Mouse (Mus musculus): ENCODE results near the gene Dennd1a.
A peak's percentile ranks its signal among the peaks of the same experiment; 100 is the strongest.
"Not testable (repeated sequence)": the region's sequence is repeated elsewhere in the genome, so short reads cannot be mapped to it uniquely, and the experiment has no call there.

Dennd1a gene

DNA sequence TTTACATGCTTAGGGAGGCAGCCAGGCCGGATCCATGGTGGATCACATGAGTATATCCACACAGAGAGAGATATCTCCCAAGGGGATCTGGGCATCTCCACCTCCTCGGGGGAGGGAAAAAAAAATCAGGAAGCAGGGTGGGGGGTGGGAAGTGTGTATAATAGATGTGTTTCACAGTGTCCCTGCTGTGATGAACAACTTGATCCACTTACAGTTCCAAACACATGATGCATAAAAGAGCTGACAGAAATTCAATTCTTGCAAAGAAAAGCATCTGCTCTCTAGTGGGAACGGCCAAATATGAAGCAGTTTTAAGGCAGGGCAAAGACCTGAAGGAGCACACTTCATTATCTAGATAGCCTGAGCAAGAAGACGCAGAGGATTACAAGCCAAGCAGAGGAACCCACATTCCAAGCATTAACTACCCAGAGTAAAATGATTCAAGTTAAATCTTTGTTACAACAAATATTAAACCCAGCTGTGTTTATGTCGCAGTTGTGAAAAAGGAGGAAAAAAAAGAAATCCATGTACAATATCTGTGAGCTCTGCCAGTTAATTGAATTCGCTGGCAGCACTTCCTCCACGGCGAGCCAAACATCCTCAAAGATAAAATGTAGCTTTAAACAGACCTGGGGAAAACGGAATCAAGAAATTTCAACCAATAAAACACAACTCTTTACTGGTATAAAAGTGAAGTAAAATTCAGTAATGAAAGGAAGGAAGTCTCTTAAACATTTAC lies 341.4 kb downstream of the Dennd1a start:
- no peak for DNase-seq

DNA sequence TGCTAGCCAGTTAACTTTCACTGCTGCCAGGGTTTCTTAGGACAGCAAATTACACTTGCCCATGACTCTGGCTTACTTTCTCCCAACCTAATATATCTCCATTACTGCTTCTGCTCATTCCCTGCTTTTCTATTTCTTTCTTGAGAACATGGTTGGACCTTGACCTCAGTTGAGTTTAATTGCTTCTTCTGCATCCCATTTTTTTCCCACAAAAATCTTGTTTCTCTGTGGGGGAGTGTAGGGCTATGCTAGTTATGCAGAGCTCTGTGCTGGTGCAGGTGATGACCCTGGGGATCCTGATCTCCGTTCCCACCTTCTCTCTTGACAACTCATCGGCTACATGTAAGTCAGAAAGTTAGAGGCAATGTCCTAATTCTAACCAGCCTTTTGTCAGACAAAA lies 344.3 kb downstream of the Dennd1a start:
- DNase-seq = peak; percentile 5 to 16

- peak; percentile 36 to 54 for DNase-seq
Measured at GRCm38 (mm10) chr2:37941741-37942140, 345.4 kb downstream of the Dennd1a start.

DNA sequence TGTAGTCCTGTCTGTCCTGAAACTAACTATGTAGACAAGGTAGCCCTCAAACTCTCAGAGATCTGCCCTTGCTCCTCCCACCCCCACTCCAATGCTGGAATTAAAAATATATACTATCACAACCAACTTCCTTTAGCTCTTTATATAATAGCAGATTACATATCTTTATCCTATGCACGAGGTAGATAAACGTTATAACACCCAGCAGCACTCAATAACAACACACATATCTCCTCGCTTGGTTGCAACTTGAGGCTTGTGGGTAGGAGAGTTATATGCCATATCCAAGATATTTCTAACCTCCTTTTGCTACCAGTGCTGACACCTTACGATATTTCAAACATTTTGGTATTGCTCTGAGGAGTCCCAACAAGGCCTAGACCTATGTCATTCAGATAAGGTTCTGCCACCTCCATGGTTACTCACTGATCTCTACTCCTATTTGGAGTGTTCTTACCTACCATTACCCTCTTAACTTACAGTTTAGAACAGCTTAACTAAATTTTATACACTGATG lies 346.3 kb downstream of the Dennd1a start:
- DNase-seq = no peak

GRCm38 (mm10) chr2:37939997-37940396 lies 347.2 kb downstream of the Dennd1a start:
- DNase-seq = no peak

DNA sequence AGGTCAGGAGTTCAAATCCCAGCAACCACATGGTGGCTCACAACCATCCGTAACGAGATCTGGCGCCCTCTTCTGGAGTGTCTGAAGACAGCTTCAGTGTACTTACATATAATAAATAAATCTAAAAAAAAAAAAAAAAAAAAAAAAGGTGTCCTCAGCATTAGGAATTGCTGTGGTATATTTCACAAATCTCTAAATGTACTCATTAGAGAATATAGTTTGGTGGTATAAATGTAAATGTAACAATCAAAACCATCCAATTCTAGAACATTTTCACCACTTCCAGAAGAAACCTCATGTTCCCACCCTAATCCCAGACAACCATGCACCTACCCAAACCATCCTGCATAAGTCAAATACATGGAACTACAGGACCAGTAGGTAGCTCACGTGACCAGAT lies 350.3 kb downstream of the Dennd1a start:
- DNase-seq = not testable (repeated sequence)

DNA sequence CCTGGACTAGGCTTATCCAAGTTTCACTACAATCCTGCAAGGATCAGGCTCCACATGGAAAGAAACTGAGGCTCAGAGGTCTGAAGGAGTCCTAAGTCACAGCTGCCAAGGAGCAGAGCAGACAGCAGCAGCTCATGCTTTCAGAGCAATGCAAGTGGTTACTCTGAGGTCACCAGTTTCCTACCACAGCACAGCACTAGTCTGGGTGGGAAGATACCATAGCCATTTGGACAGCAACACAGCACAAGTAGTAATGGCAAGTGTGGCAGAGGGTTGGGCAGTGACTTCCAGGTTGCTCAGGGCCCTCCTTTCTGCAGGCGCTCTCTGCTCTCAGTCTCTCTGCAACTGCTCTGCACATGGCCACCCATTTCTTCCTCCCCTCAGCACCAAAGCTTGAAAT lies 354.9 kb downstream of the Dennd1a start:
- no peak for DNase-seq

DNA sequence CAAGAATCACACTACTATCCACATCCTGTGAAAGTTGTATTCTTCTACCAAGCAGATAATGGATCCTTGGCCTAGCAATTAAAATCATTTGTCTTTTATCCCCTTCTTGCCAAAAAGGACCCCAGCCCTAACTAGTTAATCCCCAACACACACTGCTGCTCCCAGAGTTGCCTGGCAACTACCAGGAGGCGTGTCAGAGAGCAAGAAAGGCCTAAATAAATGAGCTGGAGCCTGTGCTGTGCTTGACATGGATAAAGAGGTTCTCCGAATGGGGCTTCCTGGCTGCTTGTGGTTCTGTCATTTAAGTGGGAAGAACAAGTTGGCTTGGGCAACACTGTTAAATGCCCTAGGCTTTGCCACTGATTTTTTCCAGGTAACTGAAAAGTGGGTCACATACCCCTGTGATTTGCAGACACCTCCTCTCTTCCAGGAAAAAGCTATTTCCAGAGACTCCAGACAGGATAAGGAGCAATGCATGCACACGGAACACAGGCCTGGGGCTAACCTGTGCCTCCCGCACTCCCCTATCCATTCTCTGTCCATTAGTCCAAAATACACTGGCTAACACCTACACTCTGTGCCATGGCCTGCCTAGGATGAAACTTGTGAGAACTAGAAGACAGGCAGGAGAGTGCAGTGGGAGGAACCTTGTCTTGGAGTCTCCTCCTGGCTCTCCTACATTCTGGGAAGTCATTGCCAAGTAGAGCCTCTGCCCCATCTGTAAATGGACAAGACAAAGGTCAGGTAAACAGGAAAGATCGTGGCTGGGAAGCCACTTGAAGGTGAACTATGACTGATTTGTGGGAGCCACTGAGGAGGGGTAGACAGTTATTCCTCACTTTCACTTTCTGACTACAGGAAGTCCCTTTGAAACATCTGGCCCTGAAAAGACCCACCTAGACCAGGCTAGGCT lies 355.9 kb downstream of the Dennd1a start:
- DNase-seq = peak; percentile 50 to 60

DNA sequence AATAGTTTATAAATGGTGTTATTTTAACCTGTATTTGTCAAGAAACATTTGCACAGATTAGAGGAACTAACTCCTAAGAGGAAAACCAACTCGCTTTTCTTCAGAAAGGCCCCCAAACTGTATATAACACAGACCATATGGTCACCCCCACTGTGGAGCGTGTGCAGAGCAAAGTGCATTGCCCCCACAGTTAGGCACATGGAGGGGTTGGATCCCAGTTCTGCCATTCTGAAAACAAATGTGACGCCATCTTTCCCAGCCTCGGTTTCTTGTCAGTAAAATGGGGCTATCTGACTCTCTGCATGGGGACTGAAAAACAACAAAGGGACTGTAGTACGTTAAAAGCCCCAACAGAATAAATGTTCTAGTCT lies 361.1 kb downstream of the Dennd1a start:
- no peak for DNase-seq

DNA sequence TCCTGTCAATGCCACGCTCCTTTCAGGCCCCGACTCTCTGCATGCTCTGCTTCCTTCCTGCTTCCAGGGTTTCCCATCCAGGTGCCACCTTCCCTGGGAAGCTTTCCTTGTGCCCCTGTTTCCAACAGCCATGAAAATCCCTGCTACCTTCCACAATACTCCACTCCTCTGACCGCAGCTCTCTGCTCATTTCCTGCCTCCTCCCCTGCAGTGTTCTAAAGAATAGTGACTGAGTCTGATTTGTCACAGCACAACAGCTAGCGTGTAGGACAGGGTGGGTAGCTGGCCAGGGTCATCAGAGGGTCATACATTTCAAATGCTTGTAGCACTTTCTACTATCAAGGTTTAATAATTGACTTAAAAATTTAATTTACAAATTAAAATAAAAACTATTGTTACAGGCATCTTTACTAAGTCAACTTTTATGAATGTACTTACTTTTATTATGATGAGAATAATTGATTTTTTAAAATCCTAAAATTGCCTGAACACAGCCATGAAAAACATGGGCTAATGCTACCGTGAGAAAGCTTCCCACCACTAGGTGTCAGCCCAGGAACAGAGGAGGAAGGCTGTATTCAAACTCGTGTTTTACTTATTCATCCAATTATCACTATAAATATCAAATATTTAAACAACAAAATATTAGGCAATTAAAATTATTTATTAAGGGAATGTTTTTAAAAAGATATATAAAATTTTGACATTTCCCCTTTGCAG lies 361.6 kb downstream of the Dennd1a start:
- DNase-seq = peak; percentile 39 to 83

- no peak for DNase-seq
Measured at GRCm38 (mm10) chr2:37908721-37909506, 378.3 kb downstream of the Dennd1a start.

- DNase-seq = no peak
Measured at GRCm38 (mm10) chr2:37908296-37908695, 378.9 kb downstream of the Dennd1a start.

- no peak for DNase-seq
Measured at GRCm38 (mm10) chr2:37906261-37906660, 380.9 kb downstream of the Dennd1a start.

GRCm38 (mm10) chr2:37903286-37903685 lies 383.9 kb downstream of the Dennd1a start:
- no peak for DNase-seq

DNA sequence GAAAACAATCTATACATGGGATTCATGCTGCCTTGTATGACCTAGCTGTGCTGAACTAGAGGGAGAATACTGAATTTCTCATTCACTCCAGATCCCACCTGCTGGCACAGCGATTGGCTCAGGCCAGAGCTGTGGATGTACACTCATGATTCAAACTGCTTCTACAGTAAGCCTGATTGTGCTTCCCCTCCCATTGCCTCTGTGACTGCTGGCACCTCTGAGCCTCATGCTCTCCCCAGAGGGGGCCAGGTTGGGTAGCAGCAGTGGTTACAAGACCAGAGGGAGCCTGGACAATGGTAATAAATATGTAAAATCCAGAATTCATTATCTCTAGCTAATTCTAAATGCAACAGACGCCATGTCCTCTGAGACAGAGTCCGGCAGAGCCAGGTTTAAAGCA lies 404.0 kb downstream of the Dennd1a start:
- no peak for DNase-seq

- peak in 1 of 2 experiments; percentile 28 for DNase-seq
Measured at GRCm38 (mm10) chr2:37881262-37881913, 405.8 kb downstream of the Dennd1a start.

DNA sequence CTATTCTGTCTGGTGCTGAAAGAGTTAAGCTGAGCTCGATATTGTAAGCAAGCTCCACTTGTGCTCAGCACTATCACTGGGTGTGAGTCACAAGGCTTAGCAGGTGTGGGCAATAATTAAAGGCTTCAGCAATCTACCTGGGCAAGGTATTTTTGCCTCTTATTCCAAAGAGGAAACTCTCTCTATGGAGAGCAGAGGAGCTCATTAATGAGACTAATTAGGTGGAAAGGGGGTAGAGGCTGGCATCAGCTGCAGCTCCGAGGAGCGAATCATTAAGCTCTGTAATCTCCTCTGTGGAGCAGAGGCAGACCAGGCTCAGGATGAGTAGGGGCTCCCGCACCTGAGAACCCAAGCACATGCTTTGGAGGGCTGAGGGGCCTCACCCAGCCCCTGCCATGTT lies 407.5 kb downstream of the Dennd1a start:
- no peak for DNase-seq

- DNase-seq = no peak
Measured at GRCm38 (mm10) chr2:37872791-37873190, 414.4 kb downstream of the Dennd1a start.

DNA sequence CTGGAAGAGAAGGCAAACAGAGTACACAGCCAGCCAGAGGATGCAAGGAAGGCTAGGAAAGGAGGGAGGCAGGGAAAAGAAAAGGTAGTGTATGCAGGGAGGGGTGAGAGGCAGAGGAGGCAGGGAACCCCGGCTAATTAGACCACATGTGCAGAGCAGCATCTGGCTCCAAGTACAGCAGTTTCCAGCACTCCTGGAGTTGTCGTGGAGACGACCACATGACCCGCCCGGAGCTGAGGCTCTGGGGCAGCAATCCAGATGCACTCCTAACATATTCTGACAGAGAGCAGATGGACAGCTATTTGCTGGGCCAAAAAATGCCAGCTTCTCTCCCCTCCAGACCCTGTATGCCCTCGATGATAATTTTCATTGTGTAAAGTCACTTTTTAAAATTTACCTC lies 417.6 kb downstream of the Dennd1a start:
- DNase-seq = no peak

GRCm38 (mm10) chr2:37867387-37867786 lies 419.8 kb downstream of the Dennd1a start:
- no peak for DNase-seq

DNA sequence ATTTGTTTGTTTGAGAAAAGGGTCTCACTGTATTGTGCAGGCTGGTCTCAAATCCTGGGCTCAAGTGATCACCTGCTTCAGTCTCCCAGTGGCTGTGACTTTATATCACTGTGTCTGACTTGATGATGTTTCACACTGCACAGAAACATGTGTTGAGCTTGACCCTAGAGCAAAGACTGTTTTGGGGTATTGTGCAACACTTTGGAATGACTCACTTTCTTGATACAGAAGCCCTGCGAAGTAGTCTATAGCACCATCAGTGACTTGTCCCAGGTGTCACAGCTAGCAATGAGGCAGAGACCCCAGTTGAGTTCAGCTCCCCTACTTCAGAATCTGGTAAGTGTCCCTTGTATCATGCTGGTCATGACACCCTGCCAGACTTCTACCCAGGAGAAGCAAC lies 429.7 kb downstream of the Dennd1a start:
- no peak for DNase-seq

- DNase-seq = no peak
Measured at GRCm38 (mm10) chr2:37856955-37857354, 430.2 kb downstream of the Dennd1a start.
